Mouse (Mus musculus) telencephalon, adult 2 months (tissue): Measurements from ENCODE around the gene Fpr1.
"Not testable (repeated sequence)": the region's sequence is repeated elsewhere in the genome, so short reads cannot be mapped to it uniquely, and the experiment has no call there.

Experiments
- DNase-seq: peaks from one replicate; pipeline ENCODE4 v3.0.0-alpha.2; 2011; ENCODE audit warnings: low read depth, low spot score

Fpr1 gene

GRCm38 (mm10) chr17:17849906-17850712 is 33.6 kb downstream of the Fpr1 start:
- DNase-seq, result no peak

GRCm38 (mm10) chr17:17848988-17849387 is 34.8 kb downstream of the Fpr1 start:
- no peak for DNase-seq

GRCm38 (mm10) chr17:17845187-17846027 is 38.3 kb downstream of the Fpr1 start:
- DNase-seq, result no peak

- not testable (repeated sequence) for DNase-seq
Measured at GRCm38 (mm10) chr17:17844606-17845005, 39.1 kb downstream of the Fpr1 start.

GRCm38 (mm10) chr17:17843534-17844261 is 40.0 kb downstream of the Fpr1 start:
- no peak for DNase-seq

- no peak for DNase-seq
Measured at GRCm38 (mm10) chr17:17840796-17841195, 42.9 kb downstream of the Fpr1 start.

- DNase-seq, result no peak
Measured at GRCm38 (mm10) chr17:17839276-17839675, 44.5 kb downstream of the Fpr1 start.

GRCm38 (mm10) chr17:17837919-17838701 is 45.6 kb downstream of the Fpr1 start:
- DNase-seq, result peak; percentile 95

GRCm38 (mm10) chr17:17837426-17837825 is 46.3 kb downstream of the Fpr1 start:
- DNase-seq, result no peak

GRCm38 (mm10) chr17:17836101-17836500 is 47.6 kb downstream of the Fpr1 start:
- DNase-seq, result no peak

GRCm38 (mm10) chr17:17834896-17835295 is 48.8 kb downstream of the Fpr1 start:
- no peak for DNase-seq

GRCm38 (mm10) chr17:17830731-17831130 is 53.0 kb downstream of the Fpr1 start:
- no peak for DNase-seq

- DNase-seq, result no peak
Measured at GRCm38 (mm10) chr17:17829816-17830535, 53.8 kb downstream of the Fpr1 start.

- DNase-seq, result no peak
Measured at GRCm38 (mm10) chr17:17829052-17829785, 54.5 kb downstream of the Fpr1 start.

- no peak for DNase-seq
Measured at GRCm38 (mm10) chr17:17828191-17828981, 55.4 kb downstream of the Fpr1 start.

- no peak for DNase-seq
Measured at GRCm38 (mm10) chr17:17827658-17828190, 56.0 kb downstream of the Fpr1 start.

GRCm38 (mm10) chr17:17826751-17827657 is 56.7 kb downstream of the Fpr1 start, which contains the start of gene Spaca6:
Gene Spaca6, plus strand, starts transcription at chr17:17827158.
- DNase-seq, result peak; percentile 87
